Mouse (Mus musculus) spleen, adult 2 months (tissue): Measurements from ENCODE around the gene Psat1.

Experiments
- CTCF ChIP-seq: fragments of 200-500 bp; IDR thresholded peaks from 2 replicates; pipeline ENCODE4 v1.5.1; 2011; ENCODE audit warnings: mild to moderate bottlenecking, inconsistent platforms; ENCODE audit not compliant: insufficient read depth, insufficient read length, insufficient replicate concordance; ENCODE audit errors: extremely low read depth
- POLR2A ChIP-seq: fragments of 200-500 bp; IDR thresholded peaks from 2 replicates; pipeline ENCODE4 v1.6.1; 2011; ENCODE audit warnings: low read depth, low read length, inconsistent platforms

- TF ChIP-seq CTCF = no peak
- no peak for TF ChIP-seq POLR2A
These were observed 27.8 kb downstream of the Psat1 start for GRCm38 (mm10) chr19:15919336-15919735.
